Mouse (Mus musculus) heart, adult 8-10 months (tissue): Measurements from ENCODE around the gene Col23a1. TPM values are rescaled to one million over a fixed set of nuclear protein-coding genes. Genes with fewer than 3 reads are reported as not detected.
"Not testable (repeated sequence)": the region's sequence is repeated elsewhere in the genome, so short reads cannot be mapped to it uniquely, and the experiment has no call there.

Experiments
- DNase-seq: peaks from one replicate; pipeline ENCODE4 v3.0.0; 2022; ENCODE audit warnings: low spot score
- total RNA-seq, 4 experiments: library from RNA; stranded (reverse); gene quantifications; 2 replicates each; pipeline ENCODE4 v1.2.4; 2022

Col23a1 gene
- total RNA-seq, 4 experiments from 2014 or later, result 1.4 to 3.2 (median 1.9) TPM

- DNase-seq, result no peak
Measured at GRCm38 (mm10) chr11:51328387-51328942, 38.7 kb downstream of the Col23a1 start.

GRCm38 (mm10) chr11:51329837-51330714 lies 40.4 kb downstream of the Col23a1 start:
- no peak for DNase-seq

- DNase-seq, result no peak
Measured at GRCm38 (mm10) chr11:51334017-51334416, 44.3 kb downstream of the Col23a1 start.

- no peak for DNase-seq
Measured at GRCm38 (mm10) chr11:51337585-51337984, 47.9 kb downstream of the Col23a1 start.

GRCm38 (mm10) chr11:51338416-51338815 lies 48.7 kb downstream of the Col23a1 start:
- no peak for DNase-seq

GRCm38 (mm10) chr11:51341091-51341490 lies 51.4 kb downstream of the Col23a1 start:
- no peak for DNase-seq

GRCm38 (mm10) chr11:51342776-51343175 lies 53.1 kb downstream of the Col23a1 start:
- DNase-seq, result peak; percentile 19

GRCm38 (mm10) chr11:51343312-51343711 lies 53.6 kb downstream of the Col23a1 start:
- peak; percentile 68 for DNase-seq

GRCm38 (mm10) chr11:51343728-51344289 lies 54.1 kb downstream of the Col23a1 start:
- no peak for DNase-seq

- peak; percentile 63 for DNase-seq
Measured at GRCm38 (mm10) chr11:51345481-51346465, 56.1 kb downstream of the Col23a1 start.

GRCm38 (mm10) chr11:51347756-51348155 lies 58.0 kb downstream of the Col23a1 start:
- no peak for DNase-seq

- DNase-seq, result no peak
Measured at GRCm38 (mm10) chr11:51349665-51350064, 59.9 kb downstream of the Col23a1 start.

- DNase-seq, result no peak
Measured at GRCm38 (mm10) chr11:51351151-51351550, 61.4 kb downstream of the Col23a1 start.

- DNase-seq, result no peak
Measured at GRCm38 (mm10) chr11:51351841-51352240, 62.1 kb downstream of the Col23a1 start.

GRCm38 (mm10) chr11:51353746-51354145 lies 64.0 kb downstream of the Col23a1 start:
- DNase-seq, result no peak

GRCm38 (mm10) chr11:51358981-51359380 lies 69.3 kb downstream of the Col23a1 start:
- not testable (repeated sequence) for DNase-seq

- DNase-seq, result no peak
Measured at GRCm38 (mm10) chr11:51364353-51364752, 74.6 kb downstream of the Col23a1 start.

- DNase-seq, result no peak
Measured at GRCm38 (mm10) chr11:51367334-51367733, 77.6 kb downstream of the Col23a1 start.

- DNase-seq, result no peak
Measured at GRCm38 (mm10) chr11:51370273-51370672, 80.6 kb downstream of the Col23a1 start.

- no peak for DNase-seq
Measured at GRCm38 (mm10) chr11:51371321-51371720, 81.6 kb downstream of the Col23a1 start.

GRCm38 (mm10) chr11:51371926-51372325 lies 82.2 kb downstream of the Col23a1 start:
- DNase-seq, result no peak
